Mouse (Mus musculus) liver, embryonic 14.5 days (tissue): ENCODE results near the gene Gm49405. TPM values are rescaled to one million over a fixed set of nuclear protein-coding genes. Genes with fewer than 3 reads are reported as not detected.
"Not testable (repeated sequence)": the region's sequence is repeated elsewhere in the genome, so short reads cannot be mapped to it uniquely, and the experiment has no call there.

ENCODE experiments used
- ATAC-seq: fragments of 200-750 bp; cut with Nextera tagmentation; 2 replicates; pipeline ENCODE4 v1.8.0; 2017; ENCODE audit warnings: moderate number of reproducible peaks, mild to moderate bottlenecking, moderate library complexity; ENCODE audit not compliant: insufficient read depth
- DNase-seq, 3 experiments: peaks; one replicate each; pipeline ENCODE4 v3.0.0-alpha.2; 2012 to 2013; ENCODE audit warnings: low read depth in 3 of 3, low spot score in 3 of 3
- H3K27ac ChIP-seq: fragments of 300-500 bp; sonication (generic); 2 replicates; pipeline ENCODE4 v1.5.1; 2014; ENCODE audit warnings: moderate library complexity, mild to moderate bottlenecking, control low read depth, inconsistent platforms
- H3K27me3 ChIP-seq: fragments of 300-500 bp; sonication (generic); 2 replicates; pipeline ENCODE4 v1.6.1; 2014; ENCODE audit warnings: mild to moderate bottlenecking, low read length, moderate library complexity; ENCODE audit not compliant: control insufficient read depth, insufficient read depth
- H3K36me3 ChIP-seq: fragments of 300-500 bp; sonication (generic); replicated peaks from 2 replicates; pipeline ENCODE4 v1.6.1; 2014; ENCODE audit warnings: low read depth; ENCODE audit not compliant: control insufficient read depth, insufficient read depth
- H3K4me1 ChIP-seq, 2 experiments: fragments of 200-500 bp in 1 of 2; fragments of 300-500 bp in 1 of 2; sonication (generic) in 1 of 2; replicated peaks; 2 replicates each; pipeline ENCODE4 v1.6.1; 2012 to 2014; ENCODE audit warnings: antibody characterized with exemption in 1 of 2, inconsistent platforms in 1 of 2, low read length in 1 of 2; ENCODE audit not compliant: control insufficient read depth in 2 of 2, insufficient read depth in 2 of 2
- H3K4me2 ChIP-seq: fragments of 300-500 bp; sonication (generic); 2 replicates; pipeline ENCODE4 v1.6.1; 2014; ENCODE audit warnings: low read depth, mild to moderate bottlenecking, control low read depth, moderate library complexity
- H3K4me3 ChIP-seq, 2 experiments: fragments of 200-500 bp in 1 of 2; fragments of 300-500 bp in 1 of 2; sonication (generic) in 1 of 2; 2 replicates each; pipeline ENCODE4 v1.5.1; 2012 to 2014; ENCODE audit warnings: low read depth in 2 of 2, low read length in 2 of 2, mild to moderate bottlenecking in 2 of 2, control low read depth in 1 of 2, inconsistent platforms in 1 of 2, moderate library complexity in 1 of 2; ENCODE audit not compliant: insufficient read depth in 1 of 2
- H3K9ac ChIP-seq: fragments of 300-500 bp; sonication (generic); replicated peaks from 2 replicates; pipeline ENCODE4 v1.6.1; 2014; ENCODE audit warnings: mild to moderate bottlenecking, control low read depth, moderate library complexity
- H3K9me3 ChIP-seq: fragments of 300-500 bp; sonication (generic); 2 replicates; pipeline ENCODE4 v1.6.1; 2016; ENCODE audit warnings: low read length, mixed read lengths; ENCODE audit not compliant: control insufficient read depth
- CTCF ChIP-seq: IDR thresholded peaks from 2 replicates; pipeline ENCODE4 v1.5.1; 2016; ENCODE audit warnings: antibody characterized with exemption, low read depth, control low read depth
- EP300 ChIP-seq: IDR thresholded peaks from 2 replicates; pipeline ENCODE4 v1.6.1; 2016; ENCODE audit warnings: antibody characterized with exemption, low read depth
- WGBS: fragments of 180-500 bp; shearing (Covaris S2); extraction: QIAGEN DNeasy Blood & Tissue Kit; methylation state at CpG from one replicate; pipeline ENCODE4 v1.1.7; 2014; ENCODE audit not compliant: insufficient replicate concordance; 5-methylcytosine and 5-hydroxymethylcytosine counted together
- polyA plus RNA-seq, 2 experiments: library from polyadenylated mRNA; depleted of rRNA in 1 of 2; stranded (reverse) in 1 of 2; unstranded in 1 of 2; fragments of >200 nt; fragmentation: Nextera tagmentation in 1 of 2; extraction: Ambion mirVana in 1 of 2; gene quantifications; 2 replicates each; pipeline versions ENCODE4 v1.2.1 to v1.2.3; 2012 to 2014

The Gm49405 gene
- polyA plus RNA-seq, 2 experiments: 0.25 to 0.73 TPM

DNA sequence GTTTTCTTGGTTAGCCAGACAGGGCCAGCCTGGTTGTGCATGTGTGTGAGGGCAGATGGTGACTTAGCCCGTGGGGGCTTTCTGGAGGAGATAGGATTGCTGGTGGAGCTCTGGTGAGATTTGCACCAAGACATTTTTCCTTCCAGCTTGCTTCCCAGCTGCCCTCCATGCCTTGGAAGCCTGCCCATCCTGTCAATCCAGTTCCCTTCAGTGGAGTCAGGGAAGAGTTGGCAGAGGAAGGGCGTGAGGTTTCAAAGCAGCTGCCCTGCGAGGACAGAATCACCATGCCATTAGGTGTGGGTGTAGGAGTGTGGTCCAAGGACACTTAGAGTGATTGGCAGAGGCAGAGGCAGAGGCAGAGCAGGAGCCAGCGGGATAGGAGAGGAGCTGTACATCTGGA lies 42.0 kb upstream of the Gm49405 start, which contains the start of gene Aldh3b3:
Gene Aldh3b3, plus strand, starts transcription at position 176 of the 400 bp plus-strand sequence.
- H3K27me3 ChIP-seq: no peaks in the 10 kb centered on the region
- no peak within 1 kb of the TSS for H3K4me2 ChIP-seq
- H3K9ac ChIP-seq: no peak within 1 kb of the TSS
- H3K9me3 ChIP-seq: no peaks in the 10 kb centered on the region
- DNase-seq: no peak
- no peak within 1 kb of the TSS for H3K4me3 ChIP-seq
- no peaks in the 10 kb centered on the region for H3K36me3 ChIP-seq
- 63% methylated on average over 4 of the region's 4 CpGs for WGBS
- TF ChIP-seq CTCF: no peak
- no peak for TF ChIP-seq EP300
- no peaks in the 10 kb centered on the region for H3K4me1 ChIP-seq
- H3K27ac ChIP-seq: no peak within 1 kb of the TSS
- no peak for ATAC-seq

- Histone ChIP-seq H3K4me2 (no peak overlapping the region), H3K9me3 (no peaks in the 10 kb centered on the region), H3K9ac (no peak overlapping the region), H3K27ac (no peak overlapping the region), H3K4me1 (no peaks in the 10 kb centered on the region), H3K36me3 (no peaks in the 10 kb centered on the region), H3K4me3 (no peak overlapping the region), H3K27me3 (no peaks in the 10 kb centered on the region)
- TF ChIP-seq CTCF (no peak), EP300 (no peak)
- no peak for DNase-seq
- ATAC-seq: no peak
These were observed 41.4 kb upstream of the Gm49405 start for GRCm38 (mm10) chr19:3959030-3959429.

DNA sequence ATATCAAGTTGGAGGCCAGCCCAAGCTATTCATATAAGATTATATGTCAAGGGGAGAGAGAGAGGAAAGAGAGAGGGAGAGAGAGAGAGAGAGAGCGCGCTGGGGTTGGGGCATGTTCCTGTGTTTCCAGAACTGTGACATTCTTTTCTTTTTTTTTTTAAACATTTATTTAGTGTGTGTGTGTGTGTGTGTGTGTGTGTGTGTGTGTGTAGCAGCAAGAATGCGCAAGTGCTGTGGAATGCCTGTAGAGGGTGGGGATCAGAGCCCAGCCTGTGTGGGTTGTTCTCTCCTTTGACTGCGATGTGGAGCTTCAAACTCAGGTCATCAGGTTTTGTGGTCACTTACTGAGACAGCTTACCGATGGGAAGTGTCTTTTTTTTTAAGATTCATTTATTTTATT lies 40.2 kb upstream of the Gm49405 start:
- Histone ChIP-seq H3K4me2 (no peak overlapping the region), H3K27ac (no peak overlapping the region), H3K9me3 (no peaks in the 10 kb centered on the region), H3K9ac (no peak overlapping the region), H3K36me3 (no peaks in the 10 kb centered on the region), H3K4me3 (no peak overlapping the region), H3K27me3 (no peaks in the 10 kb centered on the region), H3K4me1 (no peaks in the 10 kb centered on the region)
- WGBS: 69% methylated on average over 5 of the region's 5 CpGs
- TF ChIP-seq CTCF: no peak
- TF ChIP-seq EP300: no peak
- DNase-seq (no peak), ATAC-seq (no peak)

- ATAC-seq: not testable (repeated sequence)
These were observed 38.6 kb upstream of the Gm49405 start for GRCm38 (mm10) chr19:3961805-3962204.

GRCm38 (mm10) chr19:3962469-3962868 lies 38.0 kb upstream of the Gm49405 start:
- Histone ChIP-seq H3K27me3 (no peaks in the 10 kb centered on the region), H3K36me3 (no peaks in the 10 kb centered on the region), H3K27ac (no peak overlapping the region), H3K4me2 (no peak overlapping the region), H3K9me3 (no peaks in the 10 kb centered on the region), H3K4me3 (no peak overlapping the region), H3K4me1 (no peaks in the 10 kb centered on the region), H3K9ac (no peak overlapping the region)
- TF ChIP-seq EP300: no peak
- peak; percentile 47 for TF ChIP-seq CTCF
- DNase-seq (no peak), ATAC-seq (no peak)
- 7% methylated on average over 2 of the region's 2 CpGs for WGBS

More at GRCm38 (mm10) chr19:3961805-3962204, 38.6 kb upstream of the Gm49405 start:
- H3K36me3 ChIP-seq, H3K9me3 ChIP-seq, DNase-seq, H3K4me3 ChIP-seq, H3K27me3 ChIP-seq, H3K4me2 ChIP-seq, H3K9ac ChIP-seq, H3K27ac ChIP-seq, H3K4me1 ChIP-seq: not testable (repeated sequence)
- WGBS: 68% methylated on average over 6 of the region's 6 CpGs
